Mouse (Mus musculus) heart, adult 2 months (tissue): Measurements from ENCODE around the gene Mettl16. TPM values are rescaled to one million over a fixed set of nuclear protein-coding genes. Genes with fewer than 3 reads are reported as not detected.

ENCODE experiments used
- DNase-seq, 2 experiments: peaks; one replicate each; pipeline ENCODE4 v3.0.0; 2021
- H3K27ac ChIP-seq: fragments of 200-600 bp; 2 replicates; pipeline ENCODE4 v1.8.1; 2022
- H3K27me3 ChIP-seq: fragments of 200-500 bp; 2 replicates; pipeline ENCODE4 v1.6.1; 2012; ENCODE audit warnings: mild to moderate bottlenecking, low read length, inconsistent platforms, mixed read lengths; ENCODE audit not compliant: control insufficient read depth, insufficient read depth
- H3K36me3 ChIP-seq: fragments of 200-500 bp; 2 replicates; pipeline ENCODE4 v1.6.1; 2012; ENCODE audit warnings: low read length, inconsistent platforms; ENCODE audit not compliant: control insufficient read depth, insufficient read depth
- H3K4me1 ChIP-seq: fragments of 200-500 bp; 2 replicates; pipeline ENCODE4 v1.6.1; 2011; ENCODE audit warnings: low read length; ENCODE audit not compliant: control insufficient read depth, insufficient read depth
- H3K4me3 ChIP-seq: fragments of 200-600 bp; 2 replicates; pipeline ENCODE4 v1.8.1; 2022
- H3K79me2 ChIP-seq: fragments of 200-500 bp; replicated peaks from 2 replicates; pipeline ENCODE4 v1.6.1; 2012; ENCODE audit warnings: mild to moderate bottlenecking, inconsistent platforms, low read length, moderate library complexity, mixed read lengths; ENCODE audit not compliant: control insufficient read depth, insufficient read depth
- H3K9ac ChIP-seq: fragments of 200-500 bp; 2 replicates; pipeline ENCODE4 v1.6.1; 2012; ENCODE audit warnings: low read depth, mild to moderate bottlenecking, control low read depth, inconsistent platforms, low read length, mixed read lengths
- CTCF ChIP-seq: fragments of 200-600 bp; IDR thresholded peaks from 2 replicates; pipeline ENCODE4 v1.8.1; 2022; ENCODE audit warnings: antibody characterized with exemption, mild to moderate bottlenecking, moderate library complexity
- EP300 ChIP-seq: fragments of 200-500 bp; IDR thresholded peaks from 2 replicates; pipeline ENCODE4 v1.6.1; 2011; ENCODE audit warnings: low read depth, low read length, control low read depth; ENCODE audit not compliant: insufficient read depth
- POLR2A ChIP-seq: fragments of 200-500 bp; IDR thresholded peaks from 2 replicates; pipeline ENCODE4 v1.6.1; 2011; ENCODE audit warnings: mild to moderate bottlenecking, low read depth, low read length, control low read depth; ENCODE audit not compliant: insufficient read depth
- WGBS: fragments of 180-500 bp; shearing (Covaris S2); methylation state at CpG from one replicate; pipeline ENCODE4 v1.1.7; 2018; 5-methylcytosine and 5-hydroxymethylcytosine counted together
- intact Hi-C: fragments of 180-260 bp; cut with DNase I; formaldehyde crosslinking; loops from one replicate; pipeline ENCODE4 v1.15.1; 2025
- polyA plus RNA-seq: library from polyadenylated mRNA; depleted of rRNA; stranded (reverse); fragments of >200 nt; gene quantifications from 2 replicates; pipeline ENCODE4 v1.2.3, GENCODE M21; 2012
- total RNA-seq, 2 experiments: library from RNA; stranded (reverse); gene quantifications; 2 replicates each; pipeline ENCODE4 v1.2.3; 2021

Mettl16 gene
- total and polyA plus RNA-seq, 3 experiments: 2.8 to 17.8 (median 16.3) TPM

DNA sequence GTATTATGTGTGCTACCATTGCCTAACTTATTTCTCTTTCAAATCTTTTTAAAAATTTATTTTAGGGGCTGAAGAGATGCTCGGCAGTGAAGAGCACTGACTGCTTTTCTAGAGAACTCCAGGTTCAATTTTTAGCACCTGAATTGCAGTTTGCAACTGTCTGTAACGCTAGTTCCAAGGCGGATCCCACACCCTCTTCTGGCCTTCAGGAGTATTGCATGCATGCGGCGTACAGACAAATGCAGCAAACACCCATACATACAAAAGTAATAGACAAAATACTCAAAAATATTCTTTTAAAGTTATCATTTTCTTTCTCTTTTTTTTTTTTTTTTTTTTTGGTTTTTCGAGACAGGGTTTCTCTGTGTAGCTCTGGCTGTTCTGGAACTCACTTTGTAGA lies 2.6 kb upstream of the Mettl16 start:
- 45% methylated on average over 6 of the region's 6 CpGs for WGBS
- TF ChIP-seq POLR2A: no peak
- TF ChIP-seq EP300: no peak
- TF ChIP-seq CTCF: peak; percentile 74
- intact Hi-C loops: loop anchor here (1.0 kb wide), 1 partner anchor 134 kb away; no protein-coding TSS in a partner anchor

DNA sequence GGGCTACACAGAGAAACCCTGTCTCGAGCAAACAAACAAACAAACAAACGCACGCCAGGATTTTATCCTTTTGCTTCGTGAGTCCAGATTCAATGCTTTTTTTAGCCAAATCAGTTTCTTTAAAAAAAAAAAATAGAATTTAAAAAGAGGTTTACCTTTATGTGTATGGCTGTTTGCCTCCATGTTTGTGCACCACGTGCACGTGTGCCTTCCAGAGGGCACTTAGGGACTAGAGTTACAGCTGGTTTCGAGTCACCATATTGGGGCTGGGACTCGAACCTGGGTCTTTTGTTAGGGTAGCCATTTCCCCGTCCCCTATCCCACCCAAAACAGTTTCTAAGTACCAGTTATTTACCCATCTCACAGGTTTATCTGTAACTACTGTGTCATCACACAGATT lies 593 bp upstream of the Mettl16 start:
- Histone ChIP-seq H3K27me3 (no peaks in the 10 kb centered on the region), H3K4me3 (peak overlapping the region; percentile 86), H3K9ac (no peak overlapping the region), H3K36me3 (no peaks in the 10 kb centered on the region), H3K79me2 (peaks cover 1% of the 10 kb centered on the region; the same call in 1 of the 2 replicates), H3K27ac (peak overlapping the region; percentile 80), H3K4me1 (peaks cover 4% of the 10 kb centered on the region)
- intact Hi-C loops: loop anchor here (2.0 kb wide), 1 partner anchor 45 kb away; the partner anchor contains the start of gene Pafah1b1
- TF ChIP-seq EP300 (no peak), CTCF (no peak), POLR2A (no peak)
- no peak for DNase-seq
- WGBS: 78% methylated on average over 9 of the region's 9 CpGs

More for the DNA sequence above, 2.6 kb upstream of the Mettl16 start:
- Histone ChIP-seq H3K4me3 (no peak overlapping the region), H3K9ac (no peak overlapping the region), H3K79me2 (no peaks in the 10 kb centered on the region; the same call in 1 of the 2 replicates), H3K4me1 (peaks cover 4% of the 10 kb centered on the region), H3K27me3 (no peaks in the 10 kb centered on the region), H3K36me3 (no peaks in the 10 kb centered on the region), H3K27ac (no peak overlapping the region)
- peak; percentile 17 to 46 for DNase-seq

DNA sequence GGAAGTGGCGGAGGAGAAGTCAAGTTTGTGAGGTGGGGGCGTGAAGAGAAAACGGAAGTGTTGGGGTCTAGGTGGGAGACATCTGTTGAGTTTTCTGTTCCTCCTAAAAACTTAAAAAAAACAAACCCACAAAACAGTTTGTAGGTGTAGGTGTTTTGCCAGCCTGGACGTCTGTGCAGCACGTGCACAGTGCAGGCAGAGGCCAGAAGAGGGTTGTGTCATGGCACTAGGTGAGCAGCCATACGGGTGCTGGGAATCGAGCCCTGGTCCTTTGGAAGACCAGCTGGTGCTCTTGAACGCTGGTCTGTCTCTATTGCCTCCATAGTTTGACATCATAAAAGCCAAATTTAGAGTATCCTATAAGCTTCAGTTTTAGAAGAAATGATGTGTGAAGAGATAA lies 604 bp downstream of the Mettl16 start:
- TF ChIP-seq POLR2A: no peak
- TF ChIP-seq CTCF: no peak
- no peak for TF ChIP-seq EP300
- DNase-seq: no peak
- Histone ChIP-seq H3K27me3 (no peaks in the 10 kb centered on the region), H3K4me1 (peaks cover 4% of the 10 kb centered on the region), H3K27ac (peak overlapping the region; percentile 80), H3K79me2 (peaks cover 1% of the 10 kb centered on the region; the same call in 1 of the 2 replicates), H3K36me3 (no peaks in the 10 kb centered on the region), H3K4me3 (peak overlapping the region; percentile 86), H3K9ac (peak overlapping the region; percentile 65)
- 9% methylated on average over 8 of the region's 8 CpGs for WGBS
- intact Hi-C loops: loop anchor here (2.0 kb wide), 1 partner anchor 46 kb away; the partner anchor contains the start of gene Pafah1b1

DNA sequence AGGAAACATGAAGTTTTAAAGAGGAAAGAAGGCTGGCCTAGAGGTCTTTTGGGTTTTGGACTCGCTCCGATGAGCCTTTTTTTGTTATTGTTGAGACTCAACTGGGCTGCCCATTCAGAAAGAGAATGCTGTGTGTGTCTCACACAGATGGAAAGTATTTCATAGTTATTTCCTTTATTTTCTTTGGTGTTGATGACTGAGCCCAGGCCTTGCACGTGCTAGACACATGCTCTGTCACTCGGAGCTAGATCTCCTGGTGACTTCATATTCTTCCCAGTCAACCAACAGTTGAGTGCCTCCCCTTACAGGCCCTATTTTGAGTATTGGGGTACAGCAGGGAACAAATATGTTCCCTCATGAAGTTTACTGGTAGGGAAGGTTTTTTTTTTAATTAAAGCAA lies 1.0 kb downstream of the Mettl16 start:
- H3K4me3 ChIP-seq: no peak overlapping the region; the same call in 1 of the 2 replicates
- H3K27me3 ChIP-seq: no peaks in the 10 kb centered on the region
- no peaks in the 10 kb centered on the region for H3K36me3 ChIP-seq
- peaks cover 4% of the 10 kb centered on the region for H3K4me1 ChIP-seq
- intact Hi-C loops: loop anchor here (2.0 kb wide), 1 partner anchor 47 kb away; the partner anchor contains the start of gene Pafah1b1
- no peak for DNase-seq
- no peak overlapping the region for H3K9ac ChIP-seq
- H3K79me2 ChIP-seq: peaks cover 1% of the 10 kb centered on the region; the same call in 1 of the 2 replicates
- no peak overlapping the region for H3K27ac ChIP-seq
- TF ChIP-seq CTCF (no peak), EP300 (no peak), POLR2A (no peak)
- WGBS: 45% methylated on average over 4 of the region's 4 CpGs

DNA sequence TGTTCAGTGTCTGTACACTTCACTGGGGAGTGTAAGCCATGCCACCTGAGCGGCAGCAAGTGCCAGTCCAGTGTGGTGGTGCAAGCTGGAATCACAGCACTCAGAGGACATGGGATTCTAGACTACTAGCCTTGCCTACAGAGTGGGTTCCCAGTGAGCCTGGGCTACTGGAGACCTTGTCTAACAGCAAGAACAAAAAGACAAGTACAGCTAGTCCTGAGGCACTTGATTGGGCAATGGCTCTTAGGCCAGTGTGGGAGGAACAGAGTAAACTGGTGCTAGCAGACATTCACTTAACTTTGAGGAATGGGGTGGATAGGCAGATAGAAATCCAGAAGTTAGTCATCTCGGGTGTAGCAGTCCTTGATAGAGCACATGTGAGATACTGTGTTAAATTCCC lies 1.8 kb downstream of the Mettl16 start:
- TF ChIP-seq CTCF (no peak), POLR2A (no peak), EP300 (no peak)
- no peak overlapping the region for H3K27ac ChIP-seq
- peaks cover 4% of the 10 kb centered on the region for H3K4me1 ChIP-seq
- intact Hi-C loops: no loop called here
- no peaks in the 10 kb centered on the region for H3K36me3 ChIP-seq
- H3K9ac ChIP-seq: no peak overlapping the region
- WGBS: 86% methylated on average over 2 of the region's 2 CpGs
- no peak overlapping the region for H3K4me3 ChIP-seq
- no peaks in the 10 kb centered on the region for H3K27me3 ChIP-seq
- peaks cover 1% of the 10 kb centered on the region for H3K79me2 ChIP-seq
- no peak for DNase-seq

DNA sequence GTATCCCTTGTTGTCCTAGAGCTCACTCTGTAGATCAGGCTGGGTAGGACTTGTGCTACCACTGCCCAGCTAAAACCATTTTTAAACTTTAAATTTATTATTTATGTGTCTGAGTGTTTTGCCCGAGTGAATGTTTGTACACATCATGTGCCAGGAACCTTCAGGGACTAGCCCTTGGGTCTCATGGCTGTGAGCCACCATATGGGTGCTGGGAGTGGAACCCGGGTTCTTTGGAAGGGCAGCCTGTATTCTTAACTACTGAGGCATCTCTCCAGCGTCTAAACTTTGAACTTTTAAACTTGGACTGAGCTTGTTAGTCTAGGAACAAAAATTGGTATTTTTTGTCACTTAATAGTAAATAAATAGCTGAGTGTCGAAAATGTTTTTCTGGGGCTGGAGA lies 22.2 kb downstream of the Mettl16 start:
- Histone ChIP-seq H3K4me3 (no peak overlapping the region), H3K4me1 (no peaks in the 10 kb centered on the region), H3K27me3 (no peaks in the 10 kb centered on the region), H3K79me2 (no peaks in the 10 kb centered on the region), H3K27ac (no peak overlapping the region), H3K36me3 (peaks cover 2% of the 10 kb centered on the region), H3K9ac (no peak overlapping the region)
- 95% methylated on average over 4 of the region's 4 CpGs for WGBS
- no peak for DNase-seq
- intact Hi-C loops: no loop called here
- TF ChIP-seq EP300 (no peak), CTCF (no peak), POLR2A (no peak)
